Mouse (Mus musculus) C2C12 (cell line): ENCODE measurements around the gene Nfam1.

Source experiments
- CEBPB ChIP-seq: IDR thresholded peaks from one replicate; pipeline ENCODE4 v1.6.1; 2011; ENCODE audit warnings: low read depth, mild to moderate bottlenecking, control low read depth, moderate library complexity
- CTCF ChIP-seq: IDR thresholded peaks from one replicate; pipeline ENCODE4 v1.5.1; 2011; ENCODE audit not compliant: control insufficient read depth, insufficient read depth, insufficient read length
- FOSL1 ChIP-seq: IDR thresholded peaks from one replicate; pipeline ENCODE4 v1.8.0; 2011; ENCODE audit warnings: mild to moderate bottlenecking, low read length; ENCODE audit not compliant: poor library complexity, insufficient read depth, severe bottlenecking
- MAX ChIP-seq: IDR thresholded peaks from one replicate; pipeline ENCODE4 v1.6.1; 2011; ENCODE audit warnings: mild to moderate bottlenecking, control low read depth
- MYOD1 ChIP-seq: IDR thresholded peaks from one replicate; pipeline ENCODE4 v1.6.1; 2011; ENCODE audit warnings: low read depth; ENCODE audit not compliant: control insufficient read depth, insufficient read length
- MYOG ChIP-seq: IDR thresholded peaks from one replicate; pipeline ENCODE4 v1.6.1; 2011; ENCODE audit not compliant: control insufficient read depth, insufficient read length; ENCODE audit errors: extremely low read depth
- USF1 ChIP-seq: IDR thresholded peaks from one replicate; pipeline ENCODE4 v1.6.1; 2011; ENCODE audit warnings: low read depth, mild to moderate bottlenecking, control low read depth, moderate library complexity

DNA sequence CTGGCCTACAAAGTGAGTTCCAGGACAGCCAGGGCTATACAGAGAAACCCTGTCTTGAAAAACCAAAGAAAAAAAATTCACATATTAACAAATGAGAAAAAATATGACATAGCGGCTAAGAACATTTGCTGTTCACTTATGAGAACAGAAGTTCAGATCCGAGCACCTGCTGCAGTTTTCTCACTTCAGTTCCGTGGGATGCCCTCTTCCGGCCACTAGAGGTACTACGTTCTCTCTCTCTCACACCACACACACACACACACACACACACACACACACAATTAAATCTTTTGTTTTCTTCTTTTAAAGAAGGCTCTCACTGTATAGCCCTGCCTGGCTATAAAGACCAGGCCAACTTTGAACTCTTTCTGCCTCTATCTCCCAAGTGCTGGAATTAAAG is 35.2 kb upstream of the Nfam1 start:
- TF ChIP-seq CTCF (no peak), CEBPB (no peak), FOSL1 (no peak), USF1 (no peak), MYOG (no peak), MAX (no peak), MYOD1 (no peak)
